Mouse (Mus musculus): ENCODE results near the gene Chrnb1. TPM values are rescaled to one million over a fixed set of nuclear protein-coding genes. Genes with fewer than 3 reads are reported as not detected.

Chrnb1 gene
- total and polyA plus RNA-seq, 3 experiments, result 0.31 to 1.6 TPM; not detected in 1

GRCm38 (mm10) chr11:69795983-69796435 lies 266 bp upstream of the Chrnb1 start:
- Histone ChIP-seq H3K27ac (ENCODE audit: control insufficient read depth, low read depth, low read length) (no peak overlapping the region), H3K9me3 (replicated peaks; ENCODE audit: insufficient read depth, low read length) (no peaks in the 10 kb centered on the region), H3K79me2 (ENCODE audit: control insufficient read depth, insufficient read depth, low read length, poor library complexity) (peaks cover 3% of the 10 kb centered on the region; the same call in 1 of the 2 replicates), H3K27me3 (ENCODE audit: control insufficient read depth in 1 of 2, insufficient read depth in 2 of 2, low read length in 2 of 2) (no peaks in the 10 kb centered on the region), H3K4me1 (ENCODE audit: control insufficient read depth in 1 of 2, insufficient read depth in 2 of 2, low read length in 2 of 2) (peaks cover 5 to 10% of the 10 kb centered on the region in 2 experiments), H3K9ac (ENCODE audit: control insufficient read depth, low read depth, low read length, poor library complexity, severe bottlenecking) (0 out of 2 replicates have a peak overlapping the region, but pooled peaks have one; percentile 31), H3K36me3 (ENCODE audit: control insufficient read depth in 1 of 2, insufficient read depth in 2 of 2, low read length in 2 of 2) (peaks cover 0 to 11% of the 10 kb centered on the region in 2 experiments; a peak in 2 of 4 replicates), H3K4me3 (ENCODE audit: control insufficient read depth in 1 of 2, insufficient read depth in 1 of 2, low read depth in 2 of 2, low read length in 2 of 2) (peak overlapping the region; percentile 69 to 88)
- TF ChIP-seq POLR2AphosphoS2 (IDR thresholded peaks at IDR 0.05; ENCODE audit: low read length) (no peak), MYB (IDR thresholded peaks at IDR 0.05; ENCODE audit: low read depth, low read length) (no peak), MYC (IDR thresholded peaks at IDR 0.05; ENCODE audit: low read depth, low read length) (no peak), POLR2A (IDR thresholded peaks at IDR 0.05; ENCODE audit: control insufficient read depth in 1 of 2, insufficient read depth in 1 of 2, low read depth in 1 of 2, low read length in 2 of 2, poor library complexity in 1 of 2) (no peak; a peak in 1 of 4 replicates), ZC3H11A (IDR thresholded peaks at IDR 0.05; ENCODE audit: low read depth, low read length) (no peak), GABPA (IDR thresholded peaks at IDR 0.05; ENCODE audit: low read depth, low read length) (no peak)
- DNase-seq (ENCODE audit: low read depth, low spot score), result no peak

- Histone ChIP-seq H3K79me2 (ENCODE audit: control insufficient read depth, insufficient read depth, low read length, poor library complexity) (no peaks in the 10 kb centered on the region), H3K4me1 (ENCODE audit: control insufficient read depth in 1 of 2, insufficient read depth in 2 of 2, low read length in 2 of 2) (peaks cover 2 to 3% of the 10 kb centered on the region in 2 experiments; a peak in 1 of 4 replicates), H3K4me3 (ENCODE audit: control insufficient read depth in 1 of 2, insufficient read depth in 1 of 2, low read depth in 2 of 2, low read length in 2 of 2) (no peak overlapping the region), H3K9me3 (replicated peaks; ENCODE audit: insufficient read depth, low read length) (no peaks in the 10 kb centered on the region), H3K27ac (ENCODE audit: control insufficient read depth, low read depth, low read length) (no peak overlapping the region), H3K36me3 (ENCODE audit: control insufficient read depth in 1 of 2, insufficient read depth in 2 of 2, low read length in 2 of 2) (peaks cover 0 to 4% of the 10 kb centered on the region in 2 experiments; a peak in 1 of 4 replicates), H3K9ac (ENCODE audit: control insufficient read depth, low read depth, low read length, poor library complexity, severe bottlenecking) (no peak overlapping the region), H3K27me3 (ENCODE audit: control insufficient read depth in 1 of 2, insufficient read depth in 2 of 2, low read length in 2 of 2) (no peaks in the 10 kb centered on the region)
- no peak for TF ChIP-seq ZKSCAN1 (IDR thresholded peaks at IDR 0.05; ENCODE audit: low read depth, low read length)
- no peak for TF ChIP-seq SMC3 (IDR thresholded peaks at IDR 0.05; ENCODE audit: low read depth, low read length)
- TF ChIP-seq USF1 (IDR thresholded peaks at IDR 0.05; ENCODE audit: low read depth, low read length), result no peak
- no peak for TF ChIP-seq NELFE (IDR thresholded peaks at IDR 0.05; ENCODE audit: low read depth, low read length)
- no peak for TF ChIP-seq KAT2A (conservative IDR thresholded peaks at IDR 0.05; ENCODE audit: low read depth, low read length)
- TF ChIP-seq MXI1 (IDR thresholded peaks at IDR 0.05; ENCODE audit: low read depth, low read length), result no peak
- no peak for TF ChIP-seq MAX (IDR thresholded peaks at IDR 0.05; ENCODE audit: low read length)
- no peak for TF ChIP-seq USF2 (IDR thresholded peaks at IDR 0.05; ENCODE audit: borderline replicate concordance in 1 of 2, insufficient read depth in 1 of 2, low read depth in 1 of 2, low read length in 2 of 2)
- no peak for TF ChIP-seq GATA1 (IDR thresholded peaks at IDR 0.05; ENCODE audit: low read depth, low read length)
- TF ChIP-seq POLR2AphosphoS2 (IDR thresholded peaks at IDR 0.05; ENCODE audit: low read length), result no peak
- no peak for TF ChIP-seq POLR2AphosphoS5 (IDR thresholded peaks at IDR 0.05; ENCODE audit: borderline replicate concordance, low read depth, low read length)
- no peak for TF ChIP-seq MAFK (IDR thresholded peaks at IDR 0.05; ENCODE audit: borderline replicate concordance, low read depth, low read length)
- TF ChIP-seq MYC (IDR thresholded peaks at IDR 0.05; ENCODE audit: low read depth, low read length), result no peak
- no peak for TF ChIP-seq JUND (IDR thresholded peaks at IDR 0.05; ENCODE audit: low read depth, low read length)
- no peak for TF ChIP-seq ZC3H11A (IDR thresholded peaks at IDR 0.05; ENCODE audit: low read depth, low read length)
- TF ChIP-seq ELF1 (IDR thresholded peaks at IDR 0.05; ENCODE audit: low read depth, low read length), result no peak
- DNase-seq (ENCODE audit: low read depth, low spot score), result no peak
Measured at GRCm38 (mm10) chr11:69793429-69793828, 2.3 kb downstream of the Chrnb1 start.
